Mouse (Mus musculus) embryonic facial prominence, embryonic 15.5 days (tissue): Measurements from ENCODE around the gene Serpina3a. TPM values are rescaled to one million over a fixed set of nuclear protein-coding genes. Genes with fewer than 3 reads are reported as not detected.

ENCODE experiments used
- ATAC-seq: fragments of 200-750 bp; cut with Nextera tagmentation; 2 replicates; pipeline ENCODE4 v1.8.0; 2017; ENCODE audit warnings: low read depth, moderate TSS enrichment; ENCODE audit not compliant: insufficient number of reproducible peaks, low FRiP score, low TSS enrichment
- H3K27ac ChIP-seq: fragments of 300-500 bp; sonication (generic); replicated peaks from 2 replicates; pipeline ENCODE4 v1.5.1; 2015; ENCODE audit warnings: mild to moderate bottlenecking, inconsistent platforms
- H3K27me3 ChIP-seq: fragments of 300-500 bp; sonication (generic); 2 replicates; pipeline ENCODE4 v1.6.1; 2015; ENCODE audit warnings: inconsistent platforms
- H3K36me3 ChIP-seq: fragments of 300-500 bp; sonication (generic); 2 replicates; pipeline ENCODE4 v1.6.1; 2015; ENCODE audit warnings: mild to moderate bottlenecking, inconsistent platforms
- H3K4me1 ChIP-seq: fragments of 300-500 bp; sonication (generic); 2 replicates; pipeline ENCODE4 v1.6.1; 2015; ENCODE audit warnings: inconsistent platforms
- H3K4me2 ChIP-seq: fragments of 300-500 bp; sonication (generic); replicated peaks from 2 replicates; pipeline ENCODE4 v1.6.1; 2015; ENCODE audit warnings: mild to moderate bottlenecking, inconsistent platforms
- H3K4me3 ChIP-seq: fragments of 300-500 bp; sonication (generic); replicated peaks from 2 replicates; pipeline ENCODE4 v1.5.1; 2015; ENCODE audit warnings: mild to moderate bottlenecking, inconsistent platforms
- H3K9ac ChIP-seq: fragments of 300-500 bp; sonication (generic); 2 replicates; pipeline ENCODE4 v1.6.1; 2015; ENCODE audit warnings: inconsistent platforms
- H3K9me3 ChIP-seq: fragments of 300-500 bp; sonication (generic); replicated peaks from 2 replicates; pipeline ENCODE4 v1.6.1; 2016; ENCODE audit warnings: inconsistent platforms
- WGBS: fragments of 180-500 bp; shearing (Covaris S2); methylation state at CpG from one replicate; pipeline ENCODE4 v1.1.7; 2015; 5-methylcytosine and 5-hydroxymethylcytosine counted together
- polyA plus RNA-seq: library from polyadenylated mRNA; unstranded; fragments of >200 nt; fragmentation: Nextera tagmentation; extraction: Ambion mirVana; gene quantifications from 2 replicates; pipeline ENCODE4 v1.2.1, GENCODE M21; 2015

Serpina3a gene
- polyA plus RNA-seq, 1 experiment from 2014 or later, result not detected

DNA sequence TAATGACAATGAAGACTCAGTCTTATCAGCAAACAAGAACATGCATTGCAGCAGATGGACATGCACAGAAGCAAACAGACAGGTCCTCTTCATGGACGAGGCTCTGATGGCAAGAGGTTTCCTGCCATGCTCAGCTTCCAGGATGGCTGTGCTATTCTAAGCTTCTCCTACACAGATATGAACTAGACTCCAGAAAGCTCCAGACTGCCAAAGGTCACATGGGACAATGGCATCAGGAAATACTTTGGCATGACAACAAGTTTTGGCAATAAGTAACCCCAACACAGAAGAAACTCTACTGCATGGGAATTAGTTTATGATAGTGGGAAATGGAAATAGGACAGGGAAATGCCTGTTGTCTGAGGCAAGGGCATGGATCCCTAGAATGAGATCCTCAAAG, 30.8 kb downstream of the Serpina3a start:
- no peaks in the 10 kb centered on the region for H3K36me3 ChIP-seq
- H3K4me2 ChIP-seq, result no peak overlapping the region
- 64% methylated on average over 1 of the region's 1 CpGs for WGBS
- no peak for ATAC-seq
- no peak overlapping the region for H3K27ac ChIP-seq
- H3K9ac ChIP-seq, result no peak overlapping the region
- no peaks in the 10 kb centered on the region for H3K4me1 ChIP-seq
- no peaks in the 10 kb centered on the region for H3K9me3 ChIP-seq
- no peaks in the 10 kb centered on the region for H3K27me3 ChIP-seq
- H3K4me3 ChIP-seq, result no peak overlapping the region

DNA sequence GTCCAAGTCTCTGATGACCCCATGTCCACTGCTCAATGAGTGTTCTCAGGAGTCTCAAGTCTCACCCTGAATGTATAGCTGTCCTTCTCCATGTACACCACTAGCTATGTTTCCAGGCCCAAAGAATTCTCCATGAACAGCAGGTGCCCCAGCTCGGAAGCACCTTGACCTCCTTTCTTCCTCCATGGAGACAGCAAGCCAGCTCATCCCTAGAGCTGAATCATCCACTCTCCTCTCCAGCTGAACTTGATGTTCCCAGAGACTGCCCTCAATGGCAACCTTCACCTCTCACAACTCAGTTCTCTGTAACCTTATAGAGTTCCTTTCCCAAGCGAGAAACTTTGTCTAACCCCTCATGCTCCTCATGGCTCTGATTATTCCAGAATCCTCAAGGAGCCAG, 33.0 kb downstream of the Serpina3a start:
- Histone ChIP-seq H3K27me3 (no peaks in the 10 kb centered on the region), H3K4me1 (no peaks in the 10 kb centered on the region), H3K9me3 (no peaks in the 10 kb centered on the region), H3K27ac (no peak overlapping the region), H3K36me3 (no peaks in the 10 kb centered on the region), H3K9ac (no peak overlapping the region), H3K4me3 (no peak overlapping the region), H3K4me2 (no peak overlapping the region)
- WGBS, result 81% methylated on average over 2 of the region's 2 CpGs
- no peak for ATAC-seq

- H3K27ac ChIP-seq, result no peak overlapping the region
- H3K4me2 ChIP-seq, result no peak overlapping the region
- no peak overlapping the region for H3K4me3 ChIP-seq
- WGBS, result 68% methylated on average over 2 of the region's 2 CpGs
- no peak overlapping the region for H3K9ac ChIP-seq
- H3K9me3 ChIP-seq, result no peaks in the 10 kb centered on the region
- no peak for ATAC-seq
- H3K36me3 ChIP-seq, result no peaks in the 10 kb centered on the region
- no peaks in the 10 kb centered on the region for H3K4me1 ChIP-seq
- H3K27me3 ChIP-seq, result no peaks in the 10 kb centered on the region
Measured at GRCm38 (mm10) chr12:104151989-104152388, 39.5 kb downstream of the Serpina3a start.

DNA sequence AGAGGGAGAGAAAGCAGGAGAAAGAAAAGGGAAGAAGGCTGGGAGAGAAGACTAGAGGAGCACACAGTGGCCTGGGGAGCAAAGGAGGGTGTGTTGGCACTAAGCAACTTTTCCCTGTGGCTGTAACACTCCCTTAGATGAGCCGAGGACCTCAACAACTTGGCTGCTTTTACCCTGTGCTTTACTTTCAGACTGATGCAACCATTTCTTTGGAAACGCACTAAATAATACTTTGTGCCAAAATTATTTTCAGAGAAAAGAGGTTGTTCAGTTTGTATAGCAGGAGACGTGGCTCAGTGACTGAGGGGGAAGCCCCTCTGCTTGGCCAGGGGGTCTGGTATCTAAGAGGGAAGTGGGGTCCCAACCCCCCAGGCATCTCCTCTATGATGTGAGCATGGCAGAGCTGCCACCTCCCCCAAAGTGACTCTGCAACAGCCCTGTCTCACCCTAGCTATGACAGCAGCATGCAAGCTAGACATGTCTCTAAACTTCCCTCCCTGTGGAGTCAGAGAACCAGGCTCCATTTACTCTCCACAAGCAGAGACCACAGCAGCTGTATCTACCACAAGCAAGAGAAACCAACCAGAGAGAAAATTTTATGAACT, 40.6 kb downstream of the Serpina3a start:
- WGBS, result 71% methylated on average over 3 of the region's 3 CpGs
- no peak overlapping the region for H3K9ac ChIP-seq
- H3K4me1 ChIP-seq, result no peaks in the 10 kb centered on the region
- H3K4me2 ChIP-seq, result no peak overlapping the region
- H3K36me3 ChIP-seq, result no peaks in the 10 kb centered on the region
- H3K4me3 ChIP-seq, result no peak overlapping the region
- ATAC-seq, result no peak
- no peak overlapping the region for H3K27ac ChIP-seq
- no peaks in the 10 kb centered on the region for H3K9me3 ChIP-seq
- H3K27me3 ChIP-seq, result no peaks in the 10 kb centered on the region

- Histone ChIP-seq H3K36me3 (no peaks in the 10 kb centered on the region), H3K4me3 (no peak within 1 kb of the TSS), H3K27me3 (no peaks in the 10 kb centered on the region), H3K4me2 (no peak within 1 kb of the TSS), H3K4me1 (no peaks in the 10 kb centered on the region), H3K9me3 (no peaks in the 10 kb centered on the region), H3K27ac (no peak within 1 kb of the TSS), H3K9ac (no peak within 1 kb of the TSS)
- no peak for ATAC-seq
- 79% methylated on average over 2 of the region's 2 CpGs for WGBS
Measured at GRCm38 (mm10) chr12:104153656-104154055, 41.1 kb downstream of the Serpina3a start, which contains the start of gene Serpina3c. Gene Serpina3c, minus strand, starts transcription at chr12:104153870.

Other genes starting within 250 kb of the Serpina3a start
- gene Serpina1a, start 249.2 kb upstream of the Serpina3a start, polyA plus RNA-seq, result 0.14 TPM in 1 of 2 replicates, not detected in the other
- gene Serpina1c, start 207.8 kb upstream of the Serpina3a start, polyA plus RNA-seq, result not detected in 2 replicates
- gene Serpina1e, start 153.7 kb upstream of the Serpina3a start, polyA plus RNA-seq, result 0.19 TPM in 1 of 2 replicates, not detected in the other
- not detected in 2 replicates for gene Serpina11, start 122.8 kb upstream of the Serpina3a start, polyA plus RNA-seq
- 2.1 and 3.8 TPM in 2 replicates for gene Serpina9, start 99.0 kb upstream of the Serpina3a start, polyA plus RNA-seq
- 0.16 and 0.38 TPM in 2 replicates for gene Serpina12, start 68.3 kb upstream of the Serpina3a start, polyA plus RNA-seq
- not detected in 2 replicates for gene Serpina5, start 11.6 kb upstream of the Serpina3a start, polyA plus RNA-seq
- not detected in 2 replicates for gene Serpina3b, start 15.3 kb downstream of the Serpina3a start, polyA plus RNA-seq
- 0.12 TPM in 1 of 2 replicates, not detected in the other for gene Serpina3c, start 41.1 kb downstream of the Serpina3a start, polyA plus RNA-seq
- not detected in 2 replicates for gene Serpina3f, start 101.8 kb downstream of the Serpina3a start, polyA plus RNA-seq
- gene Serpina3g, start 123.5 kb downstream of the Serpina3a start, polyA plus RNA-seq, result 0.63 and 0.83 TPM in 2 replicates
- gene Serpina3i, start 150.4 kb downstream of the Serpina3a start, polyA plus RNA-seq, result 1.1 and 1.3 TPM in 2 replicates
- gene Serpina3j, start 201.8 kb downstream of the Serpina3a start, polyA plus RNA-seq, result 0.17 TPM in 1 of 2 replicates, not detected in the other
- not detected in 2 replicates for gene Serpina3k, start 225.8 kb downstream of the Serpina3a start, polyA plus RNA-seq
- gene Serpina3m, start 225.8 kb downstream of the Serpina3a start, polyA plus RNA-seq, result not detected in 2 replicates